Mouse (Mus musculus): ENCODE results near the gene Acan. TPM values are rescaled to one million over a fixed set of nuclear protein-coding genes. Genes with fewer than 3 reads are reported as not detected.

The Acan gene
- total RNA-seq (2021): under 1 TPM; 0.10 to 0.28 TPM
- long read RNA-seq, experiment 1: 0 reads
- long read RNA-seq, experiment 2: 0 reads

DNA sequence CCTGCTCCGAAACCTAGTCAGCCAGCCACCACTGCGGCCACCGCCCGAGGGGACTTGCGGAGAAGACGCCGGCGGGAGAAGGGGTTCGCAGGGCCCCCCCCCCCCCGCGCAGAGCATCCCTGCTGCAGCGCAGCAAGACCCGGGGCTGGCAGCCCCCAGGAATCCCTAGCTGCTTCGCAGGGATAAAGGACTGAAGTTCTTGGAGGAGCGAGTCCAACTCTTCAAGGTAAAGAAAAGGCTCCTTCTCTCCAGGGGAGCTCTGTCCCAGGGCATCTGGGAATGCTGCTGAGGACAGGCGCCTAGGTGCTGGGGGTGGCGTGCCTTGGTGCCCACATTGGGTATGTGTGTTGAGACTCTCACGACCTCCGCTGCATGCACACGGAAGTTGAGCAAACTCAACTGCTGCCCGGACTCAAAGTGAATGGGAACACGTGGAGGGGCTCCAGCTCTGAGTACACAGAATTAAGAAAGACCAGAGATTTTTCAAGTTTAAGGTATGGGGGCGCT is at the start of gene Acan:
Gene Acan, plus strand, starts transcription at position 101 of the 507 bp plus-strand sequence.
- no peak for DNase-seq

DNA sequence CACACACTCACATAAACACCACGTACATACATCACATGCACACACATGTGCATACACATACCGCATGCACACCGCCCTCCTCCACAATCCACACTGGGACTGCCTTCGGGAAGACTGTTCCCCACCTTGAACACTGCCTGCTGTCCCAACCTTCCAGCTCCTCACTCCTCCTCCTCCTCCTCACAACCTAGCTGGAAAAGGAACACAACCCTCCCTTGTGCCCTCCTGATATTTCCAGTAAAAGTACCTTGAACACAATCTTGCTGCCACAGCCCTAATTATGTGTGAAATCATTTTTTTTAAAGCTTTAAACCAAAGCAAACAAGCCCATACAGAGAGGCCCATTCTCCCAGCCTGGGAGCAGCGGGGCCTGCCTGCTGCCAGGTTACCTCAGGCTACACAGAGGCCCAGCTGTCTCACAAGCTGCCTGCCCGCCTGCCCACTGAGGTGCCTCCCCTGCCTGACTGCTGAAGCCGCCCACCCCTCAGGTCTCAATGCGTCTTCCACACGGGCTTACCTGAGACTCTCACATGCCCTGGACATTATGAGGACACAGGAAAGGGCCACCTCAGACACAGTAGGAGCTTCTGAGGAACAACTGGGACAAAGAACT is 31.9 kb upstream of the Acan start:
- DNase-seq: no peak

DNA sequence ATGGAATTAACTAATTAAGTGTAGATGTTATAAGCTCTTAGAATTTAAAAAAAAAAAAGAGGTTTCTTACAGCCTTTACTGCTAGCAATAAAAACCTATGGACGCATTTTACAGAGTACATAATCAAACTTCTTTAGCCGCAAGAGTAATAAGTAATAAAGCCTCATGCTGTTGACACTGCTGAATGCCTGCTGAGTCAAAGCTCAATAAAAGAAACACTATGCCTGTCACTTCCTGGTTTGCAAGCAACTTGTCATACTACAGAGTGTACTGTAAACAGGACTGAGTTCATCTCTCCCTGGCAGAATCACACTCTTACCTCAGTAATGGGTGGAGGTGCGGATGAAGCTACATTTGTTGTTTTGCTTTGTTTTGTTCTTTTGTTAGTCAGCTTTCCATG is 24.1 kb upstream of the Acan start:
- DNase-seq: no peak

DNA sequence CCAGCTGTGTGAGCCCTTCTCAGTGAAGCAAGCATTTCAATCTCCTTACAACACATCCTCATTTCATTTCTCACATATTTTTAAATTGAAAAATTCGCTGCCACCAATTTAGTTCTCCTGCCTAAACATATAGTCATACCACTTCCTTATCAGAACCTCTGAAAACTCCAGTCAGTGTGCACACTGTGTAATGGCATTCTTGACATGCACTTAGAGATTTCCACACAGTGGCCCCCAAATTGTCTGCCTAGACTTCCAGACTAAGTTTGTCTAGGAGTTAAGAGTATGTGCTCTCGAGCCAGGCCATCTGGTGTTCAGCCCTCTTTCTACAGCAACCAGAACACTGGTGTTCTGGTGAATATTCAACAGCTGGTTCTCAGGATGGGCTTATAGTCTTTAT is 19.5 kb upstream of the Acan start:
- DNase-seq: no peak

DNA sequence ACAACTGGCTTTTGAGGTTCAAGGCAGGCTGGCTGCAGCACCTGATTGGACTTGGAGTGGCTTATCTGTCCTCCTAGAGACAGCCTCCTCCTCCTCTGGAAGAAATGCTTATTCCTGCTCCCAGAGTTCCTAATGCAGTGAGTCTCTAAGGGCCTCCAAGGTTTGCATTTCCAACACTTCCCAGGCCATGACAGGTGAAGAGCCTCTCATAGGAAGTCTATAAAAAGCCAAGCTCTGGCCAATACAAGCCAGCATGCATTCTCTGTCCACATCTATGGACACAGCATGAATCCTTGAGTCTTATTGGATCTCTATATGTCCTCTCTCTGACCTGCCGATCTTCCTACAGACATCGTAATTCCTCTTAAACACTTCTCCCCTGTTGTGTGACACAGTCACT is 18.8 kb upstream of the Acan start:
- no peak for DNase-seq

DNA sequence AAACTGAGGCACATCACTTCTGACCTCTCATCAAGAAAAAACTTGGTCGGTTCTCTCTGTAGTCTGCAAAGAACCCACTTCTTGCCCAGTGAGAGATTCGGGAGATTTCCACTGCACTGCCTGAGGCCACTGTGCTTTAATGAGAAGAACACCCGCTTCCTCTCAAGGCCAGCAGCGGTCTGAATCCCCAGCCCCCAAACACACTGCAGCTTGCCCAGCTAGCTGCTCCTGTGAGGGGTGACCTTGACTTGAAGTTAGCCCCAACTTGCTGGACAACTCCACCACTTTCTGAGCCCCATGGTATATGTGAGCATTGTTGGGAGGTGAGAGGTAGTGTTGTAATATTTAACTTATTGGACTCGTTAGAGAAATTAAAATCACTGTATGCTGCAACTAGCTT is 1.2 kb upstream of the Acan start:
- DNase-seq: no peak

DNA sequence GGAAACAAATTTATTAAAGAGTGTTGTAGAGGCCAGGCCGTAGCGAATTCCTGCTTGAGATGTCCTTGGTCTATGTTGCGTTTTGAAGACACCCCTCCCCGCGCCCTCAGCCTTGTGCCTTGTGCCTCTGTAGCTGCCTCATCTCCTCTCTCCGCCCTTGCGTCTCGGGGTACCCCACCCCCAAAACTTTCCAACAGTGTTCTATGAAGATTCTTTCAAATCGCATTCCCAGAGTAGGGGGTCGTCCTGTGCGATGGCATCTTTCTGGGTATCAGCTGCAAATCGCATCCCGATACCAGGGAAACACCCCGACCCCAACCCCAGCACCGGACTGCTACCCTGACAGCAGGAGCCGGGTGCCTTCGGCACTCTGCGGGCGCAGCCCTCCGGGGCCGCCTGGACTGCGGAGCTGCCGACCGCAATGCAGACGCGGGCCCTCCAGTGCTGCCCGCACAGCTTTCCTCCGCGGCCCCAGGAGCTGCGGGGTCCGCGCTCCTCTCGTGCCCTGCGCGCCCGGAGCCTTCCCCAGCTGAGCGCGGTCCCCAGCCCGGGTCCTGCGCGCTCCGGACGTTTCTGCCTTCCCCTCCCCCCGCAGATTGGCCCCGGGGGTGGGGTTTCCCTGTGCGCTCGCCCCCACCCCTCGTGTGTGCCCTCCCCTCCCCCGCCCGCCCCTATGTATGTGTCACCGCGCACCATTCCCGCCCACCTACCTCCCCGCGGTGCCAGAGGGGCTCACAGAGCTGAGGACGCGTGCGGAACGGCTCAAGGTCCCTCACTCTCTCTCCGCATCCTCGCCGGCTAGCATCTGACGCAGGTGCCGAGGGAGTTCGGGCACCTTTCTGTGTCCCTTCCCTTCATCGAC is 531 bp upstream of the Acan start:
- DNase-seq: no peak

DNA sequence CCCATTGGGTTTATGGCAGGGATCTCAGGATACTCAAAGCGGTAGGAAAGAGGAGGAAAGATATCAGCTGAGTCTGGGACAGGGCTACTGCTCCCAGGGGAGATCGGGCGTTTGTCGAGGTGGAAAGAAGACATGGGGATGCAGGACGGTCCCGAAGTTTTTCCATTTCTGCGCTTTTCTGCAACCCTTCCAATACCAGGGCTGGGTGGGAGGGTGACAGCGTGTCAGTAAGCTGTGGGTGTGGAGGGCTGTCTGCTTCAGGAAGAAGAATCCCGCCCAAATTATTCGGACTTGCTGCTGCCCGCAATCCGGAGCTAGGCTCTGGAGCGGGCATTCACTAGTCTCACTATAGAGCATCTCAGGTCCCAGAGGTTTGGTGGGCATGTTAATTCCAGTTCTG is 828 bp downstream of the Acan start:
- DNase-seq: no peak

DNA sequence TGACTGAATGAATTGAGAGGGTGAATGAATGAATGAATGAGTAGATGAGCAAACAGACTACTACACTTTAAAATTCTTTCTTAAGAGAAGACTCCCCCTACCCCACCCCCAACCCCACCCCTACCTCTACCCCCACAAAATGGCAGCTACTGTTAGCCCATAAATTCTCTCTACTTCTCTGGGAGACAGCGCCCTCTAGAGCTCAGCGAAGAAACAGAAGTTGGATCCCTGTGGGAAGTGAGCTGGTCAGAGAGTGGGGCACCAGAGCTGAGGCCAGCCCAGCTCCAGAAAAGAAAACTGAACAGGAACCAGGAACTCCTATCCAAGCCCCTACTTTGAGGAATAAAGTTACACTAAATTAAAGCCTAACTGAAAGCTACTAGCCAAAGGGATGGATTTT is 5.3 kb downstream of the Acan start:
- no peak for DNase-seq

DNA sequence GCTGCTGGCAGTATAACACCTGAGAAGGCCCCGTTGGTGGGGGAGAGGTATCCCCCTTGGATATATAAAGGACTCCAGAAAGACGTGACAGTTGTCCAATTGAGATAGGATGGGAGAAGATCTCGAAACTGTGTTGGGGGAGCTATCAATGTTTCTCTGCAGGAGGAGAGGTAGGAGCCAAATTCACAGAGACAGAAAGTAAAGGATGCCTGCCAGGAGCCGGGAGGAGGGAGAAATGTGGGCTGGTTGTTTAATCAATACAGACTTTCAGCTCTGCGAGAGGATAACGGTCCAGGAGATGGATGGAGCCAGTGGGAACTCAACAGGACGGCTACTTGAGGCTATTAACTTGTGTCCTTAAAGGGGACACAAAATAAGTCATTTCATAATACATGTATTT is 14.2 kb downstream of the Acan start:
- no peak for DNase-seq

DNA sequence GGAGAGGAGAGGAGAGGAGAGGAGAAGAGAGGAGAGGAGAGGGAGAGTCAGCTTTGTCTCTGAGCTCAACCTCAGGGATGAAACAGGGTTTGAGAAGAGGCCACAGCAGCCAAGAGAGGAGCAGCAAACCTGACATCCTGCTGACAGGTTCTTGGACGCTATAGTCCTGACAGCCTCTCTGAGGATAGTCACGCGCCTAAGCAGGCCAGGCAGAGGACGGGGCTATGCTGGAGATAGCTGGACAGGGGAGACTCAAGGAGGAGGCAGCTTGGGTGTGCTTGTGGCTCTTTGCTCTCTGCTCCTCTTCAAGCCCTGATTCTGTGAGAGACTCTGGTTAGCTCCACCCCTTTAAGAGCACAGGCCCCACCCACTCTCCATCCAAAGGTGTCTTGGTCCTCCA is 14.9 kb downstream of the Acan start:
- DNase-seq: peak; percentile 41 to 52

DNA sequence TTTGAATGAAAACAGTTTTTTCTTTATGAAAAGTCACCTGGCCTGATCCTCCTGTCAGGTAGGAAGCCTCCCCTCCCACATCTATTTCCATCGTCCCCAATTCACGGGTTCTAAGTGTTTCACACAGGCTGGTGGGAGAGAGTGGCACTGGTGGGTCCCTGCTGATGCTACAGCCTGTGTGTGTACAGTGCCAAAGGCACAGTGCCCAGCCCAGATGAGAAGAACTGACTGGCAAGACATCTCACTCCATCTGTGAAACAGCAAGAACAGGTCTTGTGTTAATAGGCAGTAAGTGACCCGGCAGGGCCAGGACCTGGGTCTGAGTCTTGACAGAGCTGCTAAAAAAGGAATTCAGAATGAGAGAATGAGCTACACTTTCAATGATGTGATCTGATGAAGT is 25.9 kb downstream of the Acan start:
- no peak for DNase-seq

DNA sequence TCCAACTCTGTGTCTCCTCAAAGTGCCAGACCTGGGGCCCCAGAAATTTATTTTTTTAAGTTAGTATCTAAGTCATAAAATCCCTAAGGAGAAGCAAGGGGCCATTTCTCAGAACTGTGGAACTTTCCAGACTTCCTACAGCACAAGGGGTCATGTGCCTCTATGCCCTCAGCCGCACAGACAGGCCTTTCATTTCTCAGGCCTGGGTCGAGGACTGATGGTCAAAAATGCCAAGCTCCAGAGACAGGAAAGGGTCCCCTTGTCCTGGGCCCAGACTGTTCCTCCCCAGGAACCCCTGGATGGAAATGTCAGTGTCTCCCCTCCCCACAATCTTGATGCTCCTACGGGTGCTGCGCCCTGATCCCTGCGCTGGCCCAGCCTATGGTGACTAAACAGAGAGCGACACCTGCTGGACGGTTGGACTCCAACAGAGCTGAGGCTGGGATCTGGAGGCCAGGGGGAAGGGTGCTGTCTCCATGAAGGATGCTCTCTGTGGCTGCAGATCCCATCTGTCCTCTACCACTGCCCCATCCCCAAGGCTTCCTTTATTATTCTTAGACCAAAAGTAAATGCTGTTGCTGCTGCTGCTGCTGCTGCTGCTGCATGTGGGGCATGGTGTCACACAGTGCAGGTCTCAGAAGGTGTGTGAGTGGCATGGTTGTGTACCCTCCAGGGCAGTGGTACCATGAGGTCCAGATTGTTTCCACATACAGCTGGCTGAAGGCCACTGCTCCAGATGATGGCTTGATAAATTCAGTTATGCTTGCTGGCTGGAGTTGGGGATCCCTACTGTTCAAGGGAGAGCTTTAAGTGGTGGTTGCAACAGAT is 27.5 kb downstream of the Acan start:
- DNase-seq: peak; percentile 26 to 78

DNA sequence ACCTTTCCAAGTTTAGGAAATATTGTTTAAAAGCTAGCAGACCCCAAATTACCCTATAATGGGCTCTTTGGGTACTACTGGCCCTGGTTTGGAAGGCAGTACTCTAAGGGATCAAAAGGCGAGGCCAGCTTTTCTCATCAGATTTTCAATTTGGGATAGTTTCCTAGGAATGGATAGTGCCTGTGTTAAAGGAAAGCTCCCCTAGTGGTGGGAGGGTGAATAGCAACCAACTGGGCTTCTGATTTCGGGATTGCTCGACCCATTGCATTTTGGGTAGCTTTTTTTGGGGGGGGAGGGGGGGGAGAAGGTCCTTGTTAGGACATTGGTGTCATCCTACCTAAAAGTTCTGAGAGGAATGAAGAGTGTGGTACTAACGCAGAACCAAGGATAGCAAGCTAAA is 35.8 kb downstream of the Acan start:
- peak in 1 of 2 experiments; percentile 45 for DNase-seq

DNA sequence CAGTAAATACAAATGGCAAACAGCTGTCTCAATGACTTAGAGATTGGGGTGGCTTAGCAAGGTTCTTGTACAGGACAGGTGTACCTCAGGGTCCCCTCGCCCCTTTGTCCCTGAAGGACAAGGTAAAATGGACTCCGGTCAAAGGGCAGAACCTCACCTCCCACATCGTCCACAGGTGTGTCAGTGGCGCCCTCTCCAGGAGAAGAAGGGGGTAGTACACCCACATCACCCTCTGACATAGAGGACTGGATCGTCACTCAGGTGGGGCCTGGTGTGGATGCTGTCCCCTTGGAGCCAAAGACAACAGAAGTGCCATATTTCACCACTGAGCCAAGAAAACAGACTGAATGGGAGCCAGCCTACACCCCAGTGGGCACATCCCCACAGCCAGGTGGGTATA is 43.2 kb downstream of the Acan start:
- DNase-seq: no peak

DNA sequence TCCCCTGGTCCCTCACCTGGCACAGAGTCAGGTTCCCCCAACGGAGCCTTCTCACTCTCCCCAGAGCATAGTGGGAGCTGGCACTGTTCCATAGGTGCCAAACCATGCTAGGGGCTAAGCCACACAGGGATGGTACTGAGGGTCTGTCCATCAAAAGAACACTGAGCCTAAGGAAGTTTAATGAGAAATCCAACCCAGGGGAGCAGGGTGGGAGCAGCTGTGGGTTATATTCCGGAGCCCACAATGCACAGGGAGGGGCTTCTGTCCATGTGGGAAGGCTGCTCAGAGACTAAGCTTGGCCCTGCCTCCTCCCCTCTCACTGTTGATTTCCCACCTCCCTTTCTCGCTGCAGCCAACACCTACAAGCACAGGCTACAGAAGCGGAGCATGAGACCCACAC is 60.6 kb downstream of the Acan start:
- no peak for DNase-seq

DNA sequence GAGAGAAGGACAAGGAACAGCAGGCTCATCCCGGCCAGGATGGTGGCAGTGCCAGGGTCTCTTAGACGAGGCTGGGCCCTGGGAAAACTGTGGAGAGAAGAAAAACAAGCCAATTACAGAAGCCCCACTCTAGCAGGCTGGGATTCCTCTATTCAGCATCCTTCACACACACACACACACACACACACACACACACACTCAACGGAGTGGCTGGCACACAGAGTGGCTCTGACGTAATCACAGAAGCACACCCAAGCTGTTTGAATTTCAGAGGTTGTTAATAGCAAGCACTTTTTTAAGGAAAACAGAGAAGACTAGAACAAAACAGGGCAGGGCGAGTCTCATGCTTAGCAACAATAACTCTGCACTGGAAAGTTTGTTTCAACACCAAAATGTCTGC is 70.2 kb downstream of the Acan start:
- DNase-seq: no peak

DNA sequence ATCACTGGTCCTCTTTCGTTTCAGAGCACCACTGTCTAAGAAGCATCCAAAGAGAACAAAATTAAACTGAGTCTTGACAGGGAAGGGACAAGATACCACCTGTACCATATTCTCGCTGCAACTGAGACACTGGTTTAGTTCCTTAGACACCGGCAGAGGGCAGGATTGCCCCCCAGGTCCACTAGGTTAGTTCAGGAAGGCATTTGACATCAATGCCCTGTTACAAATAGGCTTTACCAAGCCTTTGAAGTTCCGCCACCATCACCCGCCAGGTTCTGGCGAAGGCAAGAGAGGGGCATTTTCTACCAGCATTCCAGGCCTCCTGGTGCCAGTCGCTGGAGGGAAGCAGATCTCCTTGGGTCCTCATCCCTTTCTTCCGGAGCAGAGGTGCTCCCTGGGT is 76.6 kb downstream of the Acan start:
- no peak for DNase-seq

DNA sequence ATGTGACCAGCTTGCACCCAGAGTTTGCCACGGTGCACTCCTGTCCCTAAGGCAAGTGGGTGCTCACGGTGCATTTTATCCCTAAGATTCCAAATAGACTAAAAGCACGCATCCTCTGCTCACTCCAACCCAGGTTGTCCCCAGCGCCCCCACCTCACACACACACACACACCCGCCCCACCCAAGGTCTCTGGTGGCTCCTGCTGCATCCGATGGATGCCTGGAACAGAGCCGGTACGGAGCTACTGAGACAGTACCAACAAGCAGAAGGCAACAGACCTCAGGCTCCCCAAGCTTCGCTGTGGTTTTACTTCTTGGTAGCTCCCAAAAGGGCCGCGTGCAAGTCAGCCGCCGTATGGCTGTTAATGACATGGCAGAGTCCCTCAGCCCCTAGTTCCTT is 77.1 kb downstream of the Acan start:
- DNase-seq: no peak

DNA sequence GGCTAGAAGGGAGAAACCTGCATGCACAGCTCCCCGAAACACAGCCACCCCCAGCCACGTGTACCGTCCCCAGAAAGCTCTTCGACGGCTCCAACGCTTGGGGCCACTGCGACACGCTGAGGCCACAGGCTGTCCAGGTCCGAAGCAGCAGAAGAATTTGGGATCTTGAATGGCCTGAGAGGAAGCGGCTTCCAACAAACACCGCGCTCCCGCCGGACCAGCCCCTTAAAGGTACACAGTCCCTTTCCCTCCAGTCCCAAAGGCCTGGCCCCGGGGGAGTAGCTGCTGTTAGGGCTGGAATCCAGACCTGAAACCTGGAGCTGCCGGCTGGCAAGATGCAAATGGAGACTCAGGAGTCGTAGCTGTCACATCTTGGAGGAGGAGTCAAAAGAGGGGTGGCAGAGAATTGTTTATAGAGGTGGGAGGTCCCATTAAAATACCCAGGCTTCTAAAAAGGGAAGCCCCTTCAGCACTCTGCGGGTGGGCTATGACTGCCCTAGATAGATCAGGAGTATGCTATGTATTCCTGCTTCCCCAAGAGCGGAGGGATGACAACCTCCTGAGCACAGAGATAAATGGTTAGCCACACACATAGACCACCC is 77.7 kb downstream of the Acan start, which contains the start of gene Hapln3:
Gene Hapln3, minus strand, starts transcription at position 176 of the 602 bp plus-strand sequence.
- peak; percentile 45 to 48 for DNase-seq

DNA sequence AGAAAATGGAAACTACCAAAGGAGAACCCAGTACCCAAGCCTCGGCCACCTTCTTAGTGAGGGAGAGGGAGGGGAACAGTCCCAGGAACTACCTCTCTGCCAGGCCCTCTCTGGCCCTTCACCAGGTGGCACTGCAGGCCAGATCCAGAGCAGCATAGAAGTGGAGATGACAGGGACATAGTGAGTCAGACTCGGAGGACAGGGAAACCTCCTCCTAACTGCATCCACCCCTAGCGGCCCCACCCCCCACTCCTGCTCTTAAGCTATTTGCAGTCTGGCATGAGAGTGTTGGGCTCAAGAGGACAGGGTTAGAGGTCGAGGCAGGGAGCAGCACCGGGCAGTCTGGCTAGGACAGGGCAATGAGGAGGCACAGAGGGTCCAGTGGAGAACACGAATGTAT is 80.1 kb downstream of the Acan start:
- DNase-seq: no peak

DNA sequence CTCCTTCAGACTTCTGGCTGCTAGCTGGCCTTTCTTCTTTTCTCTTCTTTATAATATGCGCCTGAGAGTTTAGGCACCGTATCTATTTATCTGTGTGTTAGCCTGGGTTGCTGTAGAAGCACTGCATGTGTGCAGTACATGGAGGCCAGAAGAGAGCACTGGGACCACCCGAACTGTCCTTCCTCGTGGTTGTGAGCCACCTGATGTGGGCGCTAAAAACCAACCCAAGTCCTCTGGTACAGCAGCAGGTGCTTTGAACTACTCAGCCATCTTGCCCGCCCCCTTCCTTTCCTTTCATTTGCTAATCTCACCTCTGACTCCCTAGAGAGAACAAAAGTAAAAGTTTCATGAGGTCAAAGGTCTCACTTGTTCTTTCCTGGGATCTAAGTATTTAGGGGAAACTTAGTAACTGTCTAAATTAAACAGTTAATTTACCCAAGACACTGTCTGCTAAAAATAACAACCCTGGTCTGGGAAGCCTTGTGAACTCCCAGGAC is 86.1 kb downstream of the Acan start:
- DNase-seq: no peak

Data from heart, adult 18-20 months (tissue).